Mouse (Mus musculus): Measurements from ENCODE around the gene Foxn3. TPM values are rescaled to one million over a fixed set of nuclear protein-coding genes. Genes with fewer than 3 reads are reported as not detected.

The Foxn3 gene
- total RNA-seq, 4 experiments from 2014 or later, result 65.0 to 85.5 (median 81.2) TPM

DNA sequence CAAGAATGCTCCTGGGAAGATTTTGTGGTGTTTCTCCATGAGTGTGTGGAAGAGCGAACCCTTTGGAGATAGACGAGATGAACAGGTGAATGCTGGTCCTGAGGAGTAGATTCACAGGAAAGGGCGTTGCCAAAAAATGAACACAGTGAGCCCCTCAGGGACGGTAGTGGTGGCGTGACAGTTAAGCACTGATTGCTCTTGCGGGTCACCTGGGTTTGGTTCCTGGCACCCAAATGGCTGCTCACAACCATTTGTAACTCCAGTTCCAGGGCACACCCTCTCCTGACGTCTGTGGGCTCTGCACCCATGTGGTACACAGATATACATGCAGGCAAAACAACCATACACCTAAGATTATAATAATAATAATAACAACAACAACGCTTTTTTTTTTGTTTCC, 277.7 kb downstream of the Foxn3 start:
- no peak for DNase-seq

DNA sequence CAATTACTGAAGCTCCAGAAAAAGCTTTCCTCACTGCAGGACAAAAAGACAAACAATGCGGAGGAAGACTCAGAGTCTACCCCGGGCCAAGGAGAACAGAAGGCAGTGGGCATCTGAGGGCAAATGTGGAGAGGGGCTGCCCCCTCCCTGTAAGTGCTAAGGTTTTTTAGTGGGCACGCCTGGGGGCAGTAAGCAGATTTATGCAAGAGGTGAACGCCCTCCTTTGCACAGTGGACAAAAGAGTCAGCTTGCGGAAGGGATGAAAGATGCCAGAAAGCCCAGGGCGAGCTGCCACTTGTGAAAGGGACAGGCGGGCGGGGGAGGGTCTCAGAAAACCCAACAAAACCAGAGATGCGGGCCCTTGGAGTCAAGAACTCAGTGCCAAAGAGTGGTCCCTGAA, 278.2 kb downstream of the Foxn3 start:
- DNase-seq, result no peak

DNA sequence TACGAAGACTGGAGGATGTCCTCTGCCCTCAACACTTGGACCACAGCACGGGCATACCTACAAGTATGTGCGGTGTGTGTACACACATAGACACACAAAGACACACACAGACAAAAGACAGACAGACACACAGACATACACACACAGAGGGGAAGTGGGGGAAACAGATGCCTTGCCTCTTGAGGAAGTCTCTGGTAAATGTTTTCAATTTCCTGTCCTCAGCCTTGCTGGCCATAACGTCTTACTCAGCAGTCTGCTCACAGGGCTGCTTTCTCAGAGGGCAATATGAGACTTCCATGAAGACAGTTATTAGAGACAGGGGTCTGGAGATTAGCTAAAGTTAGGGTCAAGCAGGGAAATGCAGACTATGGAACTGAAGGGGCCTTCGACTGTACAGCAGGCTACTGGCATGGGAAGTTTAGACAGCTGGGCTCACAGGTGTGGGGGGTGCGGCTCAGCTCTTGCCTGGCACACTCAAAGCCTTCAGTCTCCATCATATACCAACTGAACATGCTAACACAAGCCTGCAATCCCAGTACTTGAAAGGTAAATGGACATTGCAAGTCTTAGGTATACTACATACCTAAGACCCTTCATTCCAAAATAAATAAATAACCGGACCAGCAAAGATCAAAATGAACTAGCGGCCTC, 278.8 kb downstream of the Foxn3 start:
- DNase-seq, result no peak

DNA sequence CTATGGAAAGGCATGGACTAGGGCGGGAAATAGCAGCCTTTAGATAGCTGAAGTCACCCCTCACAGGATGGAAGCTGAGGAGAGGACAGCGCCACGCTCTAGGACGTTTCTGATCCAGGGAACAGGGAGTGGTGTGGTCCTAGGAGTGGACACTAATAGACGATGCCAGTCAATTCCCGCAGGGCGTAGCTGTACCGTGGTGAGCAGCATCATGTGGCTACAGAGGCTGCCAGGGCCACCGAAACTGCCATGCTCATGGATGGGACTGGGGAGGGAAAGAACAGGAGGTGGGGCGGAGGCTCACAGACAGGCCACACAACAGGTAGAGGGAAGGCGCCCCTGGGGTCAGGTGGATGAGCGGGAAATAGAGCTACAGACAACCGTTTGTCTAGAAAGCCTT, 282.6 kb downstream of the Foxn3 start:
- DNase-seq, result no peak

DNA sequence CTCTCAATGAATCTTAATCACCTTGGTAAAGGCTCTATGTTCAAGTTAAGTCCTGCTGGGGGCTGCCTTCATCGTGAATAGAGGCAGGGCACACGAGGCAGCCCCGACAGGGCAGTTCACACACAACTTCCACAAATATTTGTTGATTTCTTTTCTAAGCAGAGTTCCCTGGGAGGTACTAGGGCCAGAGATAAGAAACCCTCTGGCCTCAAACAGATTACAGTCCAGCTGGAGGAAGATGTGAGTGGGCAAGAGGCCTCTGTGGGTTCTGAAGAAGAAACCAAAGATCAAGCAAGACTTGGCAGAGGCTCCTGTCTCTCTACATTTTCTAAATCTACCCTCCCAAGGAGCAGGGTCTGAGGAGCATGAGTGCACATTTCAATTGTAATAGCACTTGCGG, 283.1 kb downstream of the Foxn3 start:
- no peak for DNase-seq

DNA sequence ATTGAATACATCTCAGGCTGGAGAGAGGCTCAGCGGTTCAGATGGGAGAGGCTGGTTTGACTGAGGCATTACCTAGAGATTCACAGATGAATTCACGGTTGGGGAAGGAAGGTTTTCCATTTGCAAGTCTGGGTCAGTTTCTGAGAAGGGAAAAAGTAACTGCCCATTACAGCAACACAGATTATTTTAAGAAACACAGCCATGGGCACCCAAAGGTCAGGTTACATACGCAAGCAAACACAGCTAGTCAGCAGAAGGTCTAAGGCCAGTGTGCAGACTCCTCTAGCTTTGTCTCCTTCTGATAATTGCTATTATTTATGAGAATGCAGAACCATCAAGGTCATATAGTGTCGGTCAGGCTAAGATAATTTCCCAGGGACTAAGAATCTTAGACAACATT, 284.0 kb downstream of the Foxn3 start:
- peak; percentile 35 for DNase-seq

DNA sequence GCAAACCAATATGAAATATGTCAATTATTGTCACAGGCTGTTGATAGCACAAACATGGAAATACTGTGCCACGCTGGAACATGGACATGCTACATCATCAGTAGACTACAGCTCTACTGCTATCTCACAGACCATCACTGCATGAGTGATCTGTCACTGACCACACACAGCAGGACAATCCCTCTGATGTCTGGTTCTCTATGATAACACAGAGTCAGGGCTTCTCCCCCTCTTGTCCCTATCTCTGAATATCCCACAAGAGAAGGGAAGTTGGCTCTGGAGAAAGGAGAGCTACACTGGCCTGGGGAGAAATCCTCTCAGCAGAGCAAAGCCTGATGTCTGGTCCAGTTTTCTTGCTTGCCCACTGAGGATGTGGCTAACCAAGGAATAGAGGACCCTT, 288.8 kb downstream of the Foxn3 start:
- no peak for DNase-seq

DNA sequence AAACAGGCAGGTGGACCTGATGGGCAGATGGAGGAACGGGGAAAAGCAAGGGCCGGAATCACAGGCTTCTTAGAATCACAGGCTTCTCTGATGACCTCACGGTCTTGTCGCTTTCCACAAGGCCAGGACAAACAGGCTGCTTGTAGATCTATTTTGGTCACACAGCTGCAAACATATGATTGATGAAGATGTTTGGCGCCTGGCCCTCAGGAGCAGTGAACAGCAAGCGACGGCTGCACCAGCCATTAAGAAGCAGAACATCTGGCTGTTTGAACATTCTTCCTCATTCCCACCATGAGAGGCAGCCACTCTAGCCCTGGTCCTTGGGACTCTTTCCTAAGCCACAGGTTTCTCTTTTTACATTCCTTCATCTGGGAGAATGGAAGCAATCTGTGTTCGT, 294.0 kb downstream of the Foxn3 start:
- peak; percentile 51 for DNase-seq

DNA sequence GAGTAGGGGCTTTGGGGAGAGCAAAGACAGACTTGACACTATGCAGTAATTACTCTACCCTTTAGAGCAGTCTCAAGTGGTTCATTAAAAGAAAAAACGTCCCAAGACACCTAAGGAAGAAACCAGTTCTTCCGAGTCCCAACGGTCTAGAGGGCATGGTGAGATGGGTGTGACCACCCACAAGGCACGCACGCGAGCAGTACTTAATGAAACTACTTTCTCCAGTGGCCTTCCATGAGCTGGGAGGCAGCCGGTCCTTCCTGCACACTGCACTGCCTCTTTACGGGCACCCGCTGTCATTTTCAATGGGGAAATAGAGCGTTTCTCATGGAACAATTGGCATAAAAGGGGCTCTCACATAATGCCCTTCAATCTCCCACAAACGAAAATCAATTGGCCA, 294.4 kb downstream of the Foxn3 start:
- DNase-seq, result no peak

DNA sequence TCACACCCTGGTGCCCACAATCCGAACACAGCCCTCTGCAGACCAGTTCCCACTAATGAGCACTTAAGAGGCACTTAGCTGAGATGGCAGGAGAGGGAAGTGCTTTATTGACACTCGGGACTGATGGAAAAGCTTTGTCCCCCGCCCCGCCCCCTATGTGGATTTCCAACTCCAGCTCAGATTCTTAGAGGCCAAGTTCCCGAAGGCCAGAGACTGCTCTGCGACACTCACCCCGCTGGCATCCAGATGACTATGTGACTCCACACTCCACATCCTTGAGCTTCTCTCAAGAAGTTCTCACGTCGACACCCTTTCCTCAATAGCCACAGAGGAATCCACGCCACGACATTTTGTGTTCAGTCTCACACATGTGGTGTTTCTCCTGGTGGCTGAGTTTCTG, 295.6 kb downstream of the Foxn3 start:
- DNase-seq, result no peak

DNA sequence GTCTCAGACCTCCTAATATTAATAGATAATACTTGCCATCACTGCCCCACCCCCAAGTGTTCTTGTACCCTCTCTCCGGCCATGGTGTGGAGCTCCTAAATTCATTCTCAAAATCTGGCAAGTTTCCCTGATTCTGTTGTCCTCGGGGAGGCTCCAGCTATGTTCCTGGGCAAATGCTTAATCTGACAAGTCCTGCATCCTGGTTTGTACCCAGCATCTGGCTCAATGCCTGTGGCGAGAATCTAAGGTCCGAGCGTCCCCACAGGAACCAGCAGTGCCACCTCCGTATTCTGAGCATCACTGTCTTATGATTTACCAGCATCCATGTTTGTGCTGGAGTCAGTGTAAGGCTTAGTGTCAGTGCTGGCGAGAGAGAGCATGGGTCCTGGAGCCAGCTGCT, 296.9 kb downstream of the Foxn3 start:
- no peak for DNase-seq

DNA sequence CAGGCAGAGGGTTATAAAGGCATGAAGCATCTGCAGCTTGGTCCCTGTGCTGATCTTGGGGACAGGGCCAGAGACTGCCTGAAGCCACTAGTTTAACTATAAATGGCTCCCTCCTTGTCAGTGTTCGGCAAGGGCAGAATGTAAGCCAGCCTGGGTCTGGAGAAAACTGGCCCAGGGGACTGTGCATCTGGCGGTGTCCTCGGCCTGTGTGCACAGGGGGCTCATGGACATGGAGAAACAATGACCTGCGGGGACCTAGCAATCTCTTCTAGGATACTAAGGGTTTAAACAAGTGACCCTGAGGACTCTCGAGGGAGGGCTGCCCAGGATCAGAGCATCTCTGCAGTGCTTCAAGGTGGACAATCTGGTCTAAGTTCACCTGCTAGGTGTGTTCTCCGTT, 297.6 kb downstream of the Foxn3 start:
- no peak for DNase-seq

DNA sequence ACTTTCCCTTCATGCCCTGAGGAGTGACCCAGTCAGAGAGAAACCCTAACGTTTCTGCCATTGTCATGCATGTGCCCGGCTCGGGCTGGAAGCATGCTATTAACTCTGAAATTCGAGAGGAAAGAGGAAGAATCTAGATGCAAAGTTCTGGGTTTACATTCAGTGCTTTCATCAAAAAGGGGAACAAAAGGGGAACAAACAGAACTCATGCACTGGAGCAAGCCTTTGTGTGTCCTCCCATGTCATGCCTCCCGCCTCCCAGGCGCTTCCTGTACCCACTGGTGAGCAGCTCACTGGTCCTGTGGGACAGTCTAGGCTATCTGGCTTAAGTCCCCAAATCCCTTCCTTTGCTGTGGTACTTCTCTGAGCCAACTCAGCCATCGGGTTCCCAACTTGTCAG, 299.0 kb downstream of the Foxn3 start:
- DNase-seq, result no peak

DNA sequence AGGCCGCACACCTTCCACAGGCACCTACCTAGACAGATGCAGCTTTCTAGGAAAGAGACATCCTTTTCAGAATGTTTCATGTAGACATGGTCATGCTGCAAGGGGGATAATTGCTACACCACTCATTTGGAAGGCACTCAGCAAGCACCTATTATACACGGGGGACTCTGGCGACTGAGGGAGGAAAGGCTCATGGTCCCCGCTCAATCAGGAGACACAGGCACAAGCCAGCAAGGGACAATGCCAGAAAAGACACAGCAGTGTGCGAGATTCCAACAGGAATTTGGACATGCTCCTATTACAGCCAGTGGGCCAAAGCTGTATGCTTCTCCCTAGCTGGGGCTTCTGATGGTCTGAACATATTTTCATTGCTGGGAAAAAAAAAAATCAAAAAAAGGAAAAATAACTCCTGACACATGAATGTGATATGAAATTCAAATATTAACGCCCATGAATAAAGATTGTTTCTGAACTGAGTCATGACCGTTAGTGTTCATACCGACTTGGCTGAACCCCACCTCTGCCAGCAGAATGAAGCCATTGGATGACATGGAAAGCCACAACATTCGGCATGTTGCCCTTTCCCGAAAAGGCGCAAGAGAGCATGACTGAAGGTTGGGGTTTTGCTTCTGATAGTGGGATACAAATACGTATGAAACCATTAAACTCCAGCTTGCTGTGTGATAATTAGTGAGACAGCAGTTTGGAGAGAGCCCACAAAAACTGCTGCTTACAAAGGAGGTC, 299.6 kb downstream of the Foxn3 start:
- DNase-seq, result no peak

DNA sequence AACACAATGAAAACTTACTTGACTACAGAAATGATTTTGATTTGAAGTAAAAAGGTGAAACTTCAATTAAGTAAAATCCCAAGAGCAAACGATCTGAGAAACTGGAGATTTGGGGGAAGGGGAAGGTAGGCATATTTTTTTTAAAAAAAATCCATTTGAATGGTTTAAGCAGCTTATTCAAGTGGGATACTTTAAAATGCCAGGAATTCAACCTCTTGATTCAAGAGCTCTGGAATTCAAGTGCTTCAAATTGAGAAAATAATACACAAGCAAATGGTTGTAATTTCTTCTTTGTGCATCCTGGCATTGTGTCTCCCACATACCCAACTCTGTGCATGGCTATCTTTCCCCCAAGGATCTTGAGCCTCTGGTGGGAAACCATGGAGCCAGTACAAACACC, 300.5 kb downstream of the Foxn3 start:
- DNase-seq, result no peak

DNA sequence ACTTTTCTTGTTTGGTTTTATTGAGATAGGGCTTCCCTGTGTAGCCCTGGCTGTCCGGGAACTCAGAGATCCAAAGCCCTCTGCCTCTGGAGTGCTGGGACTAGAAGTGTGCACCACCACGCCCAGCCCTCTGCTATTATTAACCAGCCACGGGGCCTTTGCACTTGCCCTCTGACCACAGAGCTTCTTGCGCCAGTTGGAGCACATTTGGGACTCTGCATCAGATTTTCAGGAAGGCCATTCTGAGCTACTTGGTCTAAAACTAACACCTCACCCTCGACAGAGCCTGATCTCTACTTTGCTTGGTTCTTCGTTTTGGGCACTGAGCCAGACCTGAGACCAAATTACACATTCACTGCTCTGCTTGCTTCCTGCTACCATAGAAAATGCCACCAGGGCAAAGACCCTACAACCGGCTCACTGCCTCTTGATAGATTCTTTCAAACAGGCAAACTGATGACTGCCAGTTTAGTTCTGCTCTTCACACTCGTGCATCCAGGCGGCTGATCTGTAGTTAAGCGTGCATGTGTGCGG, 301.2 kb downstream of the Foxn3 start:
- no peak for DNase-seq

DNA sequence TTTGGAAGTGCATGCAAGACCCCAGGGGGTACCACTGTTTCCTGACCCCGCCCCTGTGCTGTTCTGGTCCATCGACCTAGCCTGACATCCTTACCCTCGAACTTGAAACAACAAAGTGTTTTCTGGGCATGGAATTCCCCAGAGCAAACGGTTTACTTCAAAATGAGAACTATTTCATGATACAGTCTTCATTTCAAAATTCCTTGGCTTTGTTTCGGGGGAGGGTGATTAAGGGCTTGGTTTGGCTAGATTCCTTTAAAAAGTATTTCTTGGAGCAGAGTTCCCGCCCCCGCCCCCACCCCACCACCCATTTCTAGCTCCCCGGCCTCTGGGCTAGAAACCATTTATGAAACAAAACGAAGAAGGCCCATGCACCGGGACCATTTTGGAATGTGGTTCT, 303.2 kb downstream of the Foxn3 start:
- DNase-seq, result no peak

DNA sequence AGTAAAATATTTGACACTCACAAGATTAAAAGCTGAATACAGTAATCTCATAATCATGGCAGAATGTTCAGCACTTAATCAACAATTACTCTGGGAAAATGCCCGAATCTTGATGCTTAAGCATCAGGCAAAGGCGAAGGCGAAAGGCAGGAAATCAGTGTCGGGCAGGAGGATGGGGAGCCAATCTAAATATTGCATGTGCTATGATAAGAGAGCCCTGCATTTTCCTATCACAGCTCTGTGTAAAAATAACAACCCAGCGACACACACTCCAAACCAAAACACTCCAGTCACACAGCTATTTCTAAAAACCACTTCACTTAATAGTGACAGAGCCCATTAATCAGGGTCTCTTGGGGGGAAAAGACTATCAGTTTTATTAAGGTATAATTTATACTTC, 305.8 kb downstream of the Foxn3 start:
- no peak for DNase-seq

DNA sequence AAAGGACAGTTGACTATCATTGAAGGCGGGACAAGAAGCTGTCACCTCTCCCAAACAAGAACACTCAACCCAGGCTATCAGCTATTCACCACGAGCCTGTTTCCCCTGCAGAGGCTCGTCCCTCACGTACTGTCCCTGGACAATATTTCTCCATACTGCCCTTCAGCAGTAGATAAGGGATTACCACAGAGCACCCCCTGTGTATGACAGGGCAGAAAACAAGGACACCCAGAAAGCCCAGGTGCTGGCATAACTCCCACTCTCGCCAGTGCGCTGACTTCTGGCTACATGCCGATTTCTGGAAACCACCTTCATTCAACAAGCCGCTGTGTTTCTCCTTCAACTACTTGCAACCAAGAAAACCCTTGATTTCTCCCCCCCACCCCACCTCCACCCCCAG, 306.4 kb downstream of the Foxn3 start:
- peak; percentile 60 for DNase-seq

DNA sequence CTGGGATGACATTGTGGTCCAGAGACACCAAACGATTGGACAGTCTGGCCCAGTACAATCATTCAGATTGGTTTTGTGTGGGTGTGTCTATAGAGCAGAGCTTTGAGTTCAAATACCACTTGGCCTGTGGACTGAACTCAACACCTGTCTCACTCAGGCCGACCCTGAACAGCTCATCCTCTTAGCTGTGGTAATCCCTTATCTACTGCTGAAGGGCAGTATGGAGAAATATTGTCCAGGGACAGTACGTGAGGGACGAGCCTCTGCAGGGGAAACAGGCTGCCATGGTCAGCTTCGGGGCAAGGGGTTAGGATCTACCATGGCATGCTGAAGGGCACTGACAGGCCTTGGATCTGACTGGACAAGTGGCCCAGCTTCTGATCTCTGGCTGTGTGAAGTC, 306.9 kb downstream of the Foxn3 start:
- no peak for DNase-seq

DNA sequence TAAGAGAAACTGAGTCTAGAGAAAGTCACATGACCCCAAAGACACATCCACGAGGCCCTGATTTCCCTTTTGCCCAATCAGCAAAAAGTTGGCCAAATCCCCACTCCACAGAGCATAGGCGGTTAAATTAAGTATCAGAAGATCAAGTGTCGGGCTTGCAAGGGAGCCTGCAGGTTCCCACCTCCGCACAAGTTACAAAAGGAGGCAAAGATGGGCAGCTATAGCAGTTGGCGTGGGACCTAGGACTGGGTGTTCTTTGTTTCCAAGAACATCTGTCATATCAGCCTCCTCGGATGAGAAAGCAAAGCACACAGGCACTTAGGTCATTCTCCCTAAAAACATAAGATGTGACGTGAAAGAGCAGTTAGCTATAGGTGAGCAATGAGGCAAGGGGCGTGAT, 308.9 kb downstream of the Foxn3 start:
- DNase-seq, result no peak

DNA sequence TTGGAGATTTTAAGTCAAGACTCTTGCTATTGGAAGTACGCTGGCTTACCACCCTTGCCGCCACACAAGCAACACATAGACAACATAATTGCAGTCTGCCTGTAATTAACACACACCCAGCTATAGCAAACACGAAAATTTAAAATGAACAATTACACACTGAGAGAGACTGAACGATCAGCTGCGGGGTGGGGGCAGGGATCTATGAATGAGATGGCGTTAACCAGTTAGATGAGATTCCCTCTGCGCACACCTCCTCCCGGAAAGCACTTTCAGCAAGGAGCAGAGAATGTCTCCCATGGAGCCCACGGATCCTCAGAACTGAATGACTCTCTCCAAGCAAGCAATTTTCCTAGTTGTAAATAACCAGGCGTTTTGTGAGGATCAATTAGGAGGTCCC, 309.8 kb downstream of the Foxn3 start:
- no peak for DNase-seq

DNA sequence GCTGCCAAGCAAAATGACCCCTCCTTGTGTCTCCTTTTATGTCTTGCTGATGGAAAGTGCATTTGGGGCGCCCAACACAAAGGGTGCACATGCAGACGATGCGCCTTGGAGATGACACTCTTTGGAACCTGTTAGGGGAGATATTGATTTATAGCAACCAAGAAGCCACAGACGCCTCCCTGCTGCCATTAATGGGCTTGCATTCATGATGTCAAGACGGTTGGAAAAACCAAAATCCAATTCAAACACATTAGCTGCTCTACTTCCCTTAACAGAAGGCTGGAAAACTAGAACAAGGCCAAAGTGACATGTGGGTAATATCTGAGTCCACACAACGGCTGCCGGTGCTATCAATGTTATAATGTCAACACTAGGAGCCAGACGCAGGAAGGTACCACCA, 314.8 kb downstream of the Foxn3 start:
- DNase-seq, result no peak

DNA sequence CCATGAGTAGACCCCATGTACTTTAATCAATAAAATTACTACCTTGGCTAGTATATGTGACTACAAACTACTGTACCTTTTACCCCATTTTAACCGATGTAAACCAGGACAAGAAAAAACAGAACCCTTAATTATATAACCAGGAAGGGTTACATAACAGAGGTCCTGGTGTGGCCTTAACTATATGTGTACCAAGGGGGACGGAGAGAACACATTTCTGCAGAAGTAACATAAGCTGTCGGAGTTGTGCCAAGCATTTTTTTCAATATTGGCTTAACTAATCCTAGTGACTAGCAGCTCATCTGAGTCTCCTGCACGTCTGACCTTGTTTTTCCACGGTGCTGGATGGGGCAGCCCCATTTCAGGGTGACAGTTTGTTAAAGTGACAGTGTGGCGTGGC, 315.4 kb downstream of the Foxn3 start:
- DNase-seq, result no peak
